Mouse (Mus musculus) kidney, embryonic 16.5 days (tissue): Measurements from ENCODE around the gene Grin2b. TPM values are rescaled to one million over a fixed set of nuclear protein-coding genes. Genes with fewer than 3 reads are reported as not detected.
A peak's percentile ranks its signal among the peaks of the same experiment; 100 is the strongest.

ENCODE experiments used
- ATAC-seq: fragments of 200-750 bp; cut with Nextera tagmentation; 2 replicates; pipeline ENCODE4 v1.8.0; 2017; ENCODE audit warnings: moderate TSS enrichment; ENCODE audit not compliant: low FRiP score, low TSS enrichment
- H3K27ac ChIP-seq: fragments of 300-500 bp; sonication (generic); 2 replicates; pipeline ENCODE4 v1.5.1; 2014; ENCODE audit warnings: low read length
- H3K27me3 ChIP-seq: fragments of 300-500 bp; sonication (generic); 2 replicates; pipeline ENCODE4 v1.6.1; 2014; ENCODE audit warnings: low read length, control low read depth, mixed read lengths; ENCODE audit not compliant: insufficient read depth
- H3K36me3 ChIP-seq: fragments of 300-500 bp; sonication (generic); 2 replicates; pipeline ENCODE4 v1.6.1; 2014; ENCODE audit warnings: low read length, control low read depth, mixed read lengths; ENCODE audit not compliant: insufficient read depth
- H3K4me1 ChIP-seq: fragments of 300-500 bp; sonication (generic); 2 replicates; pipeline ENCODE4 v1.6.1; 2014; ENCODE audit warnings: low read length, control low read depth, mixed read lengths; ENCODE audit not compliant: insufficient read depth
- H3K4me2 ChIP-seq: fragments of 300-500 bp; sonication (generic); replicated peaks from 2 replicates; pipeline ENCODE4 v1.6.1; 2014; ENCODE audit warnings: low read depth, low read length
- H3K4me3 ChIP-seq: fragments of 300-500 bp; sonication (generic); 2 replicates; pipeline ENCODE4 v1.5.1; 2014; ENCODE audit warnings: mild to moderate bottlenecking, low read length
- H3K9ac ChIP-seq: fragments of 300-500 bp; sonication (generic); replicated peaks from 2 replicates; pipeline ENCODE4 v1.6.1; 2014; ENCODE audit warnings: low read length
- H3K9me3 ChIP-seq: fragments of 300-500 bp; sonication (generic); 2 replicates; pipeline ENCODE4 v1.6.1; 2016; ENCODE audit warnings: low read length, control low read depth
- WGBS: fragments of 180-500 bp; shearing (Covaris S2); extraction: QIAGEN DNeasy Blood & Tissue Kit; methylation state at CpG from one replicate; pipeline ENCODE4 v1.1.7; 2014; 5-methylcytosine and 5-hydroxymethylcytosine counted together
- polyA plus RNA-seq: library from polyadenylated mRNA; unstranded; fragments of >200 nt; fragmentation: Nextera tagmentation; extraction: Ambion mirVana; gene quantifications from 2 replicates; pipeline ENCODE4 v1.2.1, GENCODE M21; 2015

Gene Grin2b
- polyA plus RNA-seq, 1 experiment from 2014 or later = 0.34 TPM

DNA sequence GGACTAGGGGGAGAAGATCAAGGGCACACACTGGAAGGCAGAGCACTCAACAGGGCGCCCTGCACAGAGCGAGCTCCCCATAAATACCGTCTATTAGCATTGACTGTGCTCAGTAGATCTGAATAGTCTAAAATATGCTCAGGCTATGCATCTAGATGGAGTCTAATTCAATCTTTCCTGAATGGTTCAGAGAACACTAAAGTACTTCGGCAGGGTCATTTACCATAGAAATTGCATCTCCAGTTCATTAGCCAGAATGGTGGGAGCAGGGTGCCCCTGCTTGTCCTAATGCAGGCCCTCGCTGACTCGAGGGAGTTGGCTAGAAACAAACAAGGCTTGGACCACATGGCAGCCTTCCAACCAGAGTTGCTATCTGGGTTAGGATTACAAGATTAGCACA, 64.1 kb downstream of the Grin2b start:
- H3K27ac ChIP-seq = no peak overlapping the region
- no peak overlapping the region for H3K4me2 ChIP-seq
- peak; percentile 31; the same call in 1 of the 2 replicates for ATAC-seq
- peaks cover 3% of the 10 kb centered on the region; the same call in 1 of the 2 replicates for H3K4me1 ChIP-seq
- H3K27me3 ChIP-seq = no peaks in the 10 kb centered on the region
- 44% methylated on average over 6 of the region's 6 CpGs for WGBS
- no peak overlapping the region for H3K4me3 ChIP-seq
- H3K36me3 ChIP-seq = no peaks in the 10 kb centered on the region
- no peaks in the 10 kb centered on the region for H3K9me3 ChIP-seq
- H3K9ac ChIP-seq = no peak overlapping the region

DNA sequence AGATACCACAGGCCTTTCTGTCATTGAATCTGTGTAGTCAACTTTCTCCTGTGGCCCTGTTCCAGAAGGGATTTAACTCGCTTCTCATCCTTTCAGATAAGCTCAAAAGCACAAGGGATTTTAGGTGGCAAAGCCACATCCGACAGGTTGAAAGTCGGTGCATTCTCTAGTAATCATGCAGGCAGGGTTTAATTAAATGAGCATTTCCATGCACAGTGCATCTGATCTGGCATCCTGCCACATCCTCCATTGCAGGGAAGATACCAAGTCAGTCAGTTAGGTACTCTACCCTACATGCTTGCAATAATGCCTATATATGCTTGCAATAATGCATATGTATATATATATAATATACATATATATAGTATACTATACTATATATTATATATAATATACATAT, 64.8 kb downstream of the Grin2b start:
- Histone ChIP-seq H3K9ac (no peak overlapping the region), H3K4me3 (no peak overlapping the region), H3K36me3 (no peaks in the 10 kb centered on the region), H3K9me3 (no peaks in the 10 kb centered on the region), H3K27ac (no peak overlapping the region), H3K4me1 (peaks cover 3% of the 10 kb centered on the region; the same call in 1 of the 2 replicates), H3K4me2 (no peak overlapping the region), H3K27me3 (no peaks in the 10 kb centered on the region)
- ATAC-seq = no peak
- 73% methylated on average over 3 of the region's 3 CpGs for WGBS

- Histone ChIP-seq H3K4me2 (no peak overlapping the region), H3K4me1 (peaks cover 9% of the 10 kb centered on the region), H3K9me3 (no peaks in the 10 kb centered on the region; the same call in 1 of the 2 replicates), H3K27me3 (no peaks in the 10 kb centered on the region), H3K27ac (no peak overlapping the region), H3K9ac (no peak overlapping the region), H3K4me3 (no peak overlapping the region), H3K36me3 (no peaks in the 10 kb centered on the region)
- no peak for ATAC-seq
- 64% methylated on average over 2 of the region's 2 CpGs for WGBS
These were observed 68.1 kb downstream of the Grin2b start for GRCm38 (mm10) chr6:136105221-136105620.

GRCm38 (mm10) chr6:136100241-136100640, 73.1 kb downstream of the Grin2b start:
- H3K27ac ChIP-seq = no peak overlapping the region
- 83% methylated on average over 5 of the region's 5 CpGs for WGBS
- H3K27me3 ChIP-seq = no peaks in the 10 kb centered on the region
- peaks cover 6% of the 10 kb centered on the region for H3K4me1 ChIP-seq
- no peak for ATAC-seq
- H3K36me3 ChIP-seq = no peaks in the 10 kb centered on the region
- H3K9me3 ChIP-seq = no peaks in the 10 kb centered on the region; the same call in 1 of the 2 replicates
- no peak overlapping the region for H3K9ac ChIP-seq
- H3K4me2 ChIP-seq = no peak overlapping the region
- no peak overlapping the region for H3K4me3 ChIP-seq

- H3K36me3 ChIP-seq = no peaks in the 10 kb centered on the region
These were observed 77.0 kb downstream of the Grin2b start for GRCm38 (mm10) chr6:136096269-136096668.

DNA sequence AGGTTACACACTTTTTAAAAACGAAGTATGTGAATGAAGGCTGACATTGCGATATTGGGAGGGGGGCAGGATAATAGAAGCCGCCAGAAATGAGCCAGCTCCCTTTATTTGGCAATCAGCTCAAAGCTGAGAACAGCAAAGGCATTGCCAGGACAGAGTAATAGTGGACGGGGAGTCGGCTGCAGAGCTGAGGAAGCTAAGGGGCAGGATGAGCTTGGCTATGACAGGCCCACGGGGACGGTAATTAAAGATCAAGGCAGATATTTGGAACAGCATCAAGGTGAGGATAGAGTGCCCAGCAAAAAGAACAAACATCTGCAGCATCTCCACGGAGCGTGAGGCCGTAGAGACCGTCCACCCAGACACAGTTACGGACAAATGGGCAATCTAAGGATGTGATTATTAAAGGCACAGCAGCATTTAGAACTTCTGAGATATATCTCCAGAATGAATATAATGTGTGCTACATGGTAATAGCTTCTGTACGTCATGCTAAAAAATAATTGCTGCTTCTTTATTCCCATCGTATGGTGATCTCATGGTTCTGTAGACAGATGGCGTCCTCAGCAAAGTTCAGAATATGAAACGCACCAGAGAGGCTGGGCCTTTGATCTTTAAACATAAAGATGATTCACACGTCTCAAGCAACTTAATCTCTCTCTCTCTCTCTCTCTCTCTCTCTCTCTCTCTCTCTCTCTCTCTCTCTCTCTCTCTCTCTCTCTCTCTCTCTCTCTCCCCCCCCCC, 93.1 kb downstream of the Grin2b start:
- Histone ChIP-seq H3K4me3 (no peak overlapping the region), H3K36me3 (no peaks in the 10 kb centered on the region), H3K4me2 (no peak overlapping the region), H3K4me1 (no peaks in the 10 kb centered on the region), H3K27ac (no peak overlapping the region), H3K9ac (no peak overlapping the region), H3K27me3 (no peaks in the 10 kb centered on the region), H3K9me3 (no peaks in the 10 kb centered on the region)
- ATAC-seq = no peak
- 62% methylated on average over 17 of the region's 17 CpGs for WGBS

More at GRCm38 (mm10) chr6:136096269-136096668, 77.0 kb downstream of the Grin2b start:
- Histone ChIP-seq H3K4me3 (no peak overlapping the region), H3K4me2 (no peak overlapping the region), H3K4me1 (peaks cover 6% of the 10 kb centered on the region), H3K27me3 (no peaks in the 10 kb centered on the region), H3K27ac (no peak overlapping the region), H3K9me3 (no peaks in the 10 kb centered on the region; the same call in 1 of the 2 replicates), H3K9ac (no peak overlapping the region)
- 19% methylated on average over 1 of the region's 1 CpGs for WGBS
- ATAC-seq = no peak

DNA sequence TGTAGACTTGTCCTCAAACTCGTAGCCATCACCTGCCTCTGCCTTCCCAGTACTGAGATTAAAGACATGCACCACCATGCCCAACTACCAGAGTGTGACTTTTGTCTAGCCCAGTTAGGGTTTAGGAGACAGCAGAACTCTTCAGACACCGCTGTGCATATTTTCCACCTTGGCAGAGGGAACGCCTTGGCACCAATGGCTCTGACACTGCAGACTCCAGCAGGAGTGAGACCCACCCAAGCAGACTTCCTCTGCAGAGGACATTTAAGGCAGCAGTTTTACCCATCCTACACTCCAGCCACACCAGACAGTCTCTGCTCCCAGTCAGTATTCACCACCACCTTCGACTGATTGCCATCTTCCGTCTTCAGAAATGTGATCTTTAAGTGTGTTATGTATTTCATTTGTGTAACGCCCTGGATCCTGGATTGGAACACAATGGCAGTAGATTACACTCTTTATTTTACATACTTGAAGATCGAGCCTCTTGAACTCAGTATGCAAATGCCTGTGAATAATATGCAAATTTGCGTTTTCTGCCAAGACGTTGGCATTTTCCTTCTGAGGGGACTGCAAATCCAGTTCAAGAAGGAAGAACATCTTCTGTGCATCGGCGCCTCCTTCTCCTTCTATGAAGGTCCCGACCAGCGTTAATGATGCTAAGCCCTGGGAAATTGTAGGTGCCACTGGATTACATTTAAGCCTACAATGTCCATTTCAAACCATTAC, 100.8 kb downstream of the Grin2b start:
- 87% methylated on average over 13 of the region's 13 CpGs for WGBS
- Histone ChIP-seq H3K27ac (no peak overlapping the region), H3K27me3 (no peaks in the 10 kb centered on the region), H3K4me2 (no peak overlapping the region), H3K36me3 (no peaks in the 10 kb centered on the region), H3K4me1 (no peaks in the 10 kb centered on the region), H3K9me3 (no peaks in the 10 kb centered on the region), H3K4me3 (no peak overlapping the region), H3K9ac (no peak overlapping the region)
- ATAC-seq = no peak

GRCm38 (mm10) chr6:136070101-136070500, 103.2 kb downstream of the Grin2b start:
- no peaks in the 10 kb centered on the region for H3K36me3 ChIP-seq
- 85% methylated on average over 7 of the region's 7 CpGs for WGBS
- H3K27ac ChIP-seq = no peak overlapping the region
- H3K27me3 ChIP-seq = no peaks in the 10 kb centered on the region
- no peaks in the 10 kb centered on the region for H3K4me1 ChIP-seq
- no peak overlapping the region for H3K4me3 ChIP-seq
- no peak overlapping the region for H3K9ac ChIP-seq
- no peak overlapping the region for H3K4me2 ChIP-seq
- ATAC-seq = no peak
- H3K9me3 ChIP-seq = no peaks in the 10 kb centered on the region

- ATAC-seq = no peak
- no peaks in the 10 kb centered on the region for H3K36me3 ChIP-seq
- WGBS = 30% methylated on average over 1 of the region's 1 CpGs
- H3K9ac ChIP-seq = no peak overlapping the region
- no peaks in the 10 kb centered on the region for H3K9me3 ChIP-seq
- H3K27ac ChIP-seq = no peak overlapping the region
- no peaks in the 10 kb centered on the region for H3K4me1 ChIP-seq
- H3K4me3 ChIP-seq = no peak overlapping the region
- H3K4me2 ChIP-seq = no peak overlapping the region
- H3K27me3 ChIP-seq = no peaks in the 10 kb centered on the region
These were observed 120.0 kb downstream of the Grin2b start for GRCm38 (mm10) chr6:136053346-136053745.

DNA sequence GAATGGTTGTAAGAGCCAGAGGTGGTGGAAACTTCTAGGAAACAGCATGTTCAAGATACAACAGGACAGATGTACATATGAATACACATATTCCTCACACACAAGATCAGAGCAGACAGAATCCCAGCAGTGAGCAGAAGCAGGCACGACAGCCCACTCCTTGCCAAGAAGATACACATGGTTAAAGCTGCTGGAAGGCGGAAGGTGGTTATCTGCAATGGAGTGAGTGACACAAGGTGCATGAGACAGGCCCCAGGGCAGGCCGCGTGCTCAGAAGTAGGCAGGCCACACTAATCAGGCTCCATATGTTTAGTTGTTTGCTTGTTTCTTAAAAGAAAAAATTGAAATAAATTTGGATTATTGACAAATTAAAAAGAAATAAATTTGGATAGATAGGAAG, 123.0 kb downstream of the Grin2b start:
- H3K9me3 ChIP-seq = no peaks in the 10 kb centered on the region
- no peak overlapping the region for H3K4me3 ChIP-seq
- no peak overlapping the region for H3K9ac ChIP-seq
- H3K4me1 ChIP-seq = no peaks in the 10 kb centered on the region
- no peak for ATAC-seq
- H3K36me3 ChIP-seq = no peaks in the 10 kb centered on the region
- H3K27ac ChIP-seq = no peak overlapping the region
- 82% methylated on average over 4 of the region's 4 CpGs for WGBS
- no peaks in the 10 kb centered on the region for H3K27me3 ChIP-seq
- no peak overlapping the region for H3K4me2 ChIP-seq
